Mouse (Mus musculus) T-helper 17 cell (primary cell): ENCODE data around the gene Rdh16.
"Not testable (repeated sequence)": the region's sequence is repeated elsewhere in the genome, so short reads cannot be mapped to it uniquely, and the experiment has no call there.

Source experiments
- in situ Hi-C, 2 experiments: fragments of 300-600 bp; cut with MboI, MseI; formaldehyde crosslinking; loops; 1 replicate in 1 of 2; 2 replicates in 1 of 2; pipeline ENCODE4 v1.15.1; 2025; ENCODE audit warnings: high pct_unique_total_duplicates in 2 of 2

Gene Rdh16

DNA sequence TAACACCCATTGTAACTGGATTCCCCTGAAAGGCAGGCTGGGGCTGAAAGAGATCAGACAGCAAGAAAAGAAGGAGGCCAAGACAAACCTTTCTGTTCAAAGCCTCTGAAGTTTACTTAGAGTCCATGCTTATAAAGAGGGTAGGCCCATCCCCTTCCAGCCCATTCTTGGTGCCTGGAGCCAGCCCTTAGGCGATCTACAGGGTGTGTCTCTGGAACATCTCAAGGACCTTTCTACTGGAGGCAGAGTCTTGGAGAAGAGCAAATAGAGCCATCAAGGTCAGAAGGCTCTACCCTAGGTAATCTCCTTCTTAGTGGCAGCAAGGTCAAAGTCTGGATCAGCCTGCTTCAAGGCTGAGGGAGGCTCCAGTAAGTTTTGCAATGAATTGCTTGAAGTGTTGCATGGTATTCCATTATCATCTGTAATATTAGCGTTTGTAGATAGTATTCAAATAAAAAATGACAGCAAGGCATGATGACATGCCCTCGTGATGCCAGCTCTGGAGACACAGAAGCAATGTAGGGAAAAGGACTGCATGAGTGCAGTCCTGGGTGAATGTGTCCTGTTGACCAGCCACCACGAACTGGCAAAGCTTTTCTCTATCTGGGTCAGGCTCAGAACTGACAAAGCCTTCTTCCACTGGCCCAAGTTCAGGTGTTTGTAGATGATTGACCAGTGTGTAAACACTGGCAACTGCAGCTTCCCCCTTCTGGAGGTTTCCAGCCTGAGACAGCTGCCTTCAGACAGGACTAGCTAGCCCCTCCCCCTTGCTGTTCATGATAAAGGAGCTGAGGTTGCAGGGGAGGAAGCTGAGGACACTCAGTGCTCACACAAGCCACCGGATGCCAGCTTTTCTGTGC is 92.4 kb downstream of the Rdh16 start:
- in situ Hi-C loops = not testable (repeated sequence)
